Mouse (Mus musculus) spleen, postnatal 14 days (tissue): Measurements from ENCODE around the gene Dcun1d4.
"Not testable (repeated sequence)": the region's sequence is repeated elsewhere in the genome, so short reads cannot be mapped to it uniquely, and the experiment has no call there.

Source experiments
- DNase-seq, 2 experiments: peaks; one replicate each; pipeline ENCODE4 v3.0.0; 2021 to 2022; ENCODE audit warnings: low spot score in 2 of 2

The Dcun1d4 gene

GRCm38 (mm10) chr5:73480700-73481099 is at the start of gene Dcun1d4:
Gene Dcun1d4, plus strand, starts transcription at chr5:73481000.
- DNase-seq, result no peak

DNA sequence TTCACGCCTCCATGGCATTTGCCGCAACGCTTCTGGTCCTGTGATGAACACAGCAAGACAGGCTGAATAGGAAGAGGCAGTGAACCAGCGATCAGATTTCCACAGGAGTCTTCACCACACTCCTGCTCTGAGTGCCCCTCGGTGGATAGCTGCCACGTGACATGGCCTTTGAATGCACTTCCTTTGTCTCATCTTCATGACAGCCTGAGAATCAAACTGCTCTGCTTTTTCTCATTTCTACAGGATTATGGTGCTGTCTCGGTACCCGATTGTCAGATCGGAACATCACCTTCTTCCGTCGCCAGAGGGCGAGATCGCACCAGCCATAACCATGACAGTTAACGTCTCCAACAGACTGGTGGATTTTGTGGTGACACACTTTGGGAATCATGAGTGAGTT is 49.2 kb upstream of the Dcun1d4 start:
- peak in 1 of 2 experiments; percentile 42 for DNase-seq

DNA sequence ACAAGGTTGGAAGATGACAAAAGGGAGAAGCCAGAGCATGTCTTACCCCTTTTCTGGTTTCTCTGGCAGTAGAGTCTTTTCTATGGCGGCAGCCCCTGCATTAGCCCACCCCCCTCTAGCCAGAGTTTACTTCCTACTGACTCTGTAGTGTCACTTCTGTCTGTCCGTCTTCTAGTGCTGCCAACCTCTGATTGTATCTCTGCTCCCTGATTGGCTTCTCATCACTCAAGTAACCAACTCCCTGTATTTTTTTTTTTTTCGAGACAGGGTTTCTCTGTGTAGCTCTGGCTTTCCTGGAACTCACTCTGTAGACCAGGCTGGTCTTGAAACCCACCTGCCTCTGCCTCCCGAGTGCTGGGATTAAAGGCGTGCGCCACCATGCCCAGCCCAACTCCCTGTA is 48.0 kb upstream of the Dcun1d4 start:
- DNase-seq, result no peak

- DNase-seq, result no peak
Measured at GRCm38 (mm10) chr5:73434764-73435163, 46.0 kb upstream of the Dcun1d4 start.

- DNase-seq, result no peak
Measured at GRCm38 (mm10) chr5:73442176-73442575, 38.6 kb upstream of the Dcun1d4 start.

DNA sequence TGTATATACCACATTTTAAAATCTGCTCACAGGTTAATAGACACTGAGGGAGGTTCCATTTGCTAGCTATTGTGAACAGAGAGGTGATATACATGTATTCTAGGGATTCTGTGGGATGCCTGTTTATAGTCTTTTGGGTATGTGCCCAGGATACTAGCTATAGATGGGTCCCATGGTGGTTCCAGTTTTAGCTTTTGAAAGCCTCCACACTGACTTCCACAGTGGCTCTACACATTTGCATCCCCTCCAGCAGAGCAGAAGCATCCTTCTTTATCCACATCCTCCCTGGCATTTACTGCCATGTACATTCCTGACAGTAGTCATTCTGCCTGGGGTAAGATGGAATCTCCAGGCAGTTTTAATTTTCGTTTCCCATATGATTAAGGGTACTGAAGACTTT is 30.5 kb upstream of the Dcun1d4 start:
- no peak for DNase-seq

- no peak for DNase-seq
Measured at GRCm38 (mm10) chr5:73454502-73455306, 26.1 kb upstream of the Dcun1d4 start.

- no peak for DNase-seq
Measured at GRCm38 (mm10) chr5:73455307-73455687, 25.5 kb upstream of the Dcun1d4 start.

- no peak for DNase-seq
Measured at GRCm38 (mm10) chr5:73468462-73469433, 12.1 kb upstream of the Dcun1d4 start.

- DNase-seq, result no peak
Measured at GRCm38 (mm10) chr5:73474412-73475405, 6.1 kb upstream of the Dcun1d4 start.

- DNase-seq, result no peak
Measured at GRCm38 (mm10) chr5:73481401-73481800, 601 bp downstream of the Dcun1d4 start.

DNA sequence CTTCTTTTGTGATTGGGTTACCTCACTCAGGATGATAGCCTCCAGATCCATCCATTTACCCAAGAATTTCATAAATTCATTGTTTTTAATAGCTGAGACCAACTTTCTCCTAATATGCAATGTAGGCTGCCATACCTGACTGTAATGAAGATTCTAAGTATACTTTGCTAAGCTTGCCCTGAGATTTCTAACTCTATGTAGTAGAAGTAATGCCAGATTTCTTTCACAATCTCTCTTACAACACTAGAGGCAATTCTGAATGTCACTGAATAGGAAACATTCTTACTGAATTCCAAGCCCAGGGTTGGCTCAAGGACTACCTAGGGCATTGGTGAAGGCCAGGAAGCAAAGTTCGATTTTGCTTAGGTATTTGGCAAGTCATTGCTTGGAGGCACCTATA is 1.6 kb downstream of the Dcun1d4 start:
- not testable (repeated sequence) for DNase-seq

DNA sequence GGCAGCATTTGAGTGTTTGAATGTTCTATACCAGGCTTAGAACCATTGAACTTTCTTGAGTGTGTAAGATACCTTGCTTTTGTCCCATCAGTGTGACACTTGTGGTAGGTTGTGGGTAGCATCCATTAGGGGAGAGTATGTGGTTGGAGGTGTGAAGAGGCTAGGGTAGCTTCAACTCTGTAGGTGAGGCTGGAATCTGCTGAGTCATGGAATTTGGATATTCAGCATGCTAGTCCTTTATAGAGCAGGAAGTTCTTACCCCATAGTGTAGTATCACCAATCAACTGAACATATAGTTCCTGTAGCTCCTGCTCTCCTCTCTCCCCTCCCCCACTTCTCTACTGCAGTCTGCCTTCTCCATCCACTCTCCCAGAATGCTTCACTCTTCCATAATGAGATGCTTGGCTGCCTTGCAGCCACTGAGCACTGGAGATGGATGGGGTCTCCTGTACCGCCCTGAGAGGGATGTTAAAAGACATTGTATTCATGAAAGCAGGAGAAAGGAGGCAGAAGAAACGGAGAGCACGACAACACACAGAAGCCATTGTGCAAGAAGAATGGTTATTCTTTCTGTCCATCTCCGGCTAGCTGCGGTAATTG is 3.3 kb downstream of the Dcun1d4 start:
- DNase-seq, result no peak

DNA sequence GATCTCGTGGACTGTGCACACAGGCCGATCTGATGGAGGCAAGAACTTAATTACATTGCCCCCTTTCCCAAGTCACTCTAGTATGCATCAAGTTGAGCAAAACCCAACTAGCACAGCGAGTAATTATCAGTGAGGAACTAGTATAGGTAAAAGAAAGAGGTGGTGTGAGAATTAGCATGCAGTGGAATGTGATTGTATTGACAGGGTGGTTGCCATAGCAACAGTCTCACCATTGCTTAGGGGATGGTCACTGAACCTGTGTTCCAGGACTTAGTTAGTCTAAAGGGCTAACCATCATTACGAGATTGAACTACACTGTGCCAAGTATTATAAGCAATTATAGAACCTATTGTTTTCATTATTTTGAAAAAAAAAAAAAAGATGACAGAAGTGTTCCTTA is 5.7 kb downstream of the Dcun1d4 start:
- no peak for DNase-seq

GRCm38 (mm10) chr5:73489915-73490314 is 9.1 kb downstream of the Dcun1d4 start:
- no peak for DNase-seq

DNA sequence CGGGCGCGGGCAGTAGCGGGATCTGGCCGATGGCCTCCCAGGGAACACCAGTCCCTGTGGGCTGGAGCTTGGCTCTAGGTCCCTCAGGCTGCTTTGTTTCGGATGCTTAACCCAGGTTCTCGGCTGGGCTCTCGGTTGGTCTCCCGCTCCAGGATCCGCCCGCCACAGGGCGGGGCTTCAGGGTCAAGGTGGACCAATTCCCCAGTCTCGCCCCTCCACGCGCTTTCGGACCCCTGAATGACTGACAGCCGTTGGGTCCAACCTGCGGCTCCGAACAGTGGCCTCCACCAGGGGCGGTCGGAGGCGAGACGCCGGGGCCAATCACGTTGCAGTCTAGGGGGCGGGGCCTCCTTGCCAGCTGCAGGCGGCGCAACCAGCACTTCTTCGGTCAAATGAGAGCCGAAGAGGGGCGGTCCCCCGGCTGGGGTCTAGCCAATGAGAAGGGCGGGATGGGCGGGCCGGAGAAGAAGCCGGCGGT is 9.8 kb downstream of the Dcun1d4 start:
- peak; percentile 96 for DNase-seq

DNA sequence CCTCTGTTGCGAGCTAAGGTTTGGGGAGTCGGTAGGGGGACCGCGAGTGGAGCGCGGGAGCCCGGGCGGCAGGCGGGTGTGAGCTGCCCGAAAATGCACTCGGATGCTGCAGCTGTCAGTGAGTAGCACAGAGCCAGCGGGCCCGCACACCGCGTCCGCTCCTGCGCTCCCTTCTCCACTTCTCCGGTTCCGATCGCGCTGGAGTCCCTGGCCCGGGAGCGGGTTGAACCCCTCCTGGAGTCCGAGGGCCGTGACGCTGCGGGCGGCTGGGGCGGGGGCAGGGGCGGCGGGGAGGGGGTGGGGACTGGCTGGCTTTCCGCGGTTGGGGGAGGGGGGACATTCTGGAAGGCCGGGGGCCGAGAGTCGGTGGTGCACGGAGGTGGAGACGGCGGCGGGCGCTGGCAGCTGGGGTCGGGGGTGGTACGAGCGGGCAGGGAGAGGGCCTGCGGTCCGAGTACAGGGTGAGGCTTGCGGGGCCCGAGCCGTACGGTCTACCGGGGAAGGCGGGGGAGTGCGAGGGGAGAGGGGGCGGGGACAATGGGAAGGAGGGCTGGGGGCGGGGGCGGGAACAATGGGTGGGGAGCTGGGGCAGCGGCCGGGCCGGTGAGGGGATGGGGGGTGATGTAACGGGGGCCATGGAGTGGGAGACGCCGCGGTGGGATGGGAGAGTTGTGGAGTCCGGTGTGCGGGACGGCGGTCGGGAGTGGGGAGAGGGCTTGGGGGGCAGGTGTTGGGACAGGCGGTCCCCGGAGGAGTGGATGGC is 10.5 kb downstream of the Dcun1d4 start:
- DNase-seq, result peak in 1 of 2 experiments; percentile 8

GRCm38 (mm10) chr5:73491837-73492720 is 11.3 kb downstream of the Dcun1d4 start:
- DNase-seq, result peak; percentile 48 to 56

GRCm38 (mm10) chr5:73497401-73497800 is 16.6 kb downstream of the Dcun1d4 start:
- no peak for DNase-seq
